Mouse (Mus musculus): Measurements from ENCODE around the gene Prdm13.
A peak's percentile ranks its signal among the peaks of the same experiment; 100 is the strongest.

Gene Prdm13

GRCm38 (mm10) chr4:21685595-21686091 is at the start of gene Prdm13:
Prdm13 (minus strand) TSS chr4:21685963.
- DNase-seq (ENCODE audit: low spot score in 2 of 2), result no peak

GRCm38 (mm10) chr4:21727615-21728165 is 41.9 kb upstream of the Prdm13 start, which contains the start of gene Ccnc:
Ccnc (plus strand) TSS chr4:21727701.
- DNase-seq (ENCODE audit: low spot score in 2 of 2), result peak; percentile 64 to 90

- peak; percentile 5 to 54 for DNase-seq (ENCODE audit: low spot score in 2 of 2)
Measured at GRCm38 (mm10) chr4:21726912-21727614, 41.3 kb upstream of the Prdm13 start.

- DNase-seq (ENCODE audit: low spot score in 2 of 2), result no peak
Measured at GRCm38 (mm10) chr4:21722752-21723334, 37.1 kb upstream of the Prdm13 start.

- peak in 1 of 2 experiments; percentile 25 for DNase-seq (ENCODE audit: low spot score in 2 of 2)
Measured at GRCm38 (mm10) chr4:21712147-21712546, 26.4 kb upstream of the Prdm13 start.

- DNase-seq (ENCODE audit: low spot score in 2 of 2), result no peak
Measured at GRCm38 (mm10) chr4:21705046-21705445, 19.3 kb upstream of the Prdm13 start.

- DNase-seq (ENCODE audit: low spot score in 2 of 2), result peak in 1 of 2 experiments; percentile 53
Measured at GRCm38 (mm10) chr4:21695638-21696254, 10.0 kb upstream of the Prdm13 start.

GRCm38 (mm10) chr4:21690221-21690620 is 4.5 kb upstream of the Prdm13 start:
- DNase-seq (ENCODE audit: low spot score in 2 of 2), result no peak

- DNase-seq (ENCODE audit: low spot score in 2 of 2), result no peak
Measured at GRCm38 (mm10) chr4:21689492-21689941, 3.8 kb upstream of the Prdm13 start.

GRCm38 (mm10) chr4:21688703-21689200 is 3.0 kb upstream of the Prdm13 start:
- DNase-seq (ENCODE audit: low spot score in 2 of 2), result no peak

- DNase-seq (ENCODE audit: low spot score in 2 of 2), result no peak
Measured at GRCm38 (mm10) chr4:21687783-21688702, 2.3 kb upstream of the Prdm13 start.

GRCm38 (mm10) chr4:21686934-21687333 is 1.2 kb upstream of the Prdm13 start:
- DNase-seq (ENCODE audit: low spot score in 2 of 2), result no peak

GRCm38 (mm10) chr4:21686416-21686815 is 653 bp upstream of the Prdm13 start:
- DNase-seq (ENCODE audit: low spot score in 2 of 2), result no peak

- no peak for DNase-seq (ENCODE audit: low spot score in 2 of 2)
Measured at GRCm38 (mm10) chr4:21684341-21684970, 1.3 kb downstream of the Prdm13 start.

- DNase-seq (ENCODE audit: low spot score in 2 of 2), result no peak
Measured at GRCm38 (mm10) chr4:21682421-21683150, 3.2 kb downstream of the Prdm13 start.

- DNase-seq (ENCODE audit: low spot score in 2 of 2), result no peak
Measured at GRCm38 (mm10) chr4:21680971-21681370, 4.8 kb downstream of the Prdm13 start.

- no peak for DNase-seq (ENCODE audit: low spot score in 2 of 2)
Measured at GRCm38 (mm10) chr4:21679624-21680480, 5.9 kb downstream of the Prdm13 start.

GRCm38 (mm10) chr4:21678975-21679623 is 6.7 kb downstream of the Prdm13 start:
- DNase-seq (ENCODE audit: low spot score in 2 of 2), result no peak

All from left cerebral cortex, adult 9 months (tissue).